Mouse (Mus musculus) layer of hippocampus, postnatal 25 days (tissue): ENCODE measurements around the gene Slc25a47. TPM values are rescaled to one million over a fixed set of nuclear protein-coding genes. Genes with fewer than 3 reads are reported as not detected.

ENCODE experiments used
- DNase-seq, 2 experiments: peaks; one replicate each; pipeline ENCODE4 v3.0.0; 2022; ENCODE audit warnings: mixed read lengths in 2 of 2, low spot score in 1 of 2; ENCODE audit errors: extremely low spot score in 1 of 2
- total RNA-seq, 2 experiments: library from RNA; stranded (reverse); gene quantifications; 2 replicates each; pipeline ENCODE4 v1.2.3; 2021

Slc25a47 gene
- total RNA-seq: 10 to 100 TPM in 1 of 2 experiments, 1 to 10 TPM in 1; 10.0 to 12.0 TPM

GRCm38 (mm10) chr12:108835840-108836409, at the start of gene Slc25a47, which contains the start of gene Slc25a29:
Gene Slc25a47 (plus strand): TSS chr12:108836046.
Gene Slc25a29 (minus strand): TSS chr12:108835883.
- peak; percentile 86 to 89 for DNase-seq

GRCm38 (mm10) chr12:108787329-108787728, 48.5 kb upstream of the Slc25a47 start:
- no peak for DNase-seq

- peak in 1 of 2 experiments; percentile 74 for DNase-seq
These were observed 43.7 kb upstream of the Slc25a47 start for GRCm38 (mm10) chr12:108792152-108792545.

- DNase-seq: peak; percentile 87 to 96
These were observed 43.0 kb upstream of the Slc25a47 start, which contains the start of gene Yy1 for GRCm38 (mm10) chr12:108792546-108793452. Gene Yy1 (plus strand): TSS chr12:108792973.

GRCm38 (mm10) chr12:108793453-108793941, 42.3 kb upstream of the Slc25a47 start:
- no peak for DNase-seq

- DNase-seq: peak; percentile 61 to 75
These were observed 41.7 kb upstream of the Slc25a47 start for GRCm38 (mm10) chr12:108794078-108794711.

GRCm38 (mm10) chr12:108794979-108795537, 40.8 kb upstream of the Slc25a47 start:
- DNase-seq: no peak

- no peak for DNase-seq
These were observed 34.2 kb upstream of the Slc25a47 start for GRCm38 (mm10) chr12:108801613-108802012.

- DNase-seq: no peak
These were observed 31.5 kb upstream of the Slc25a47 start for GRCm38 (mm10) chr12:108804388-108804787.

GRCm38 (mm10) chr12:108808465-108808864, 27.4 kb upstream of the Slc25a47 start:
- no peak for DNase-seq

- no peak for DNase-seq
These were observed 26.1 kb upstream of the Slc25a47 start for GRCm38 (mm10) chr12:108809771-108810170.

GRCm38 (mm10) chr12:108810309-108810708, 25.5 kb upstream of the Slc25a47 start:
- no peak for DNase-seq

- no peak for DNase-seq
These were observed 24.7 kb upstream of the Slc25a47 start for GRCm38 (mm10) chr12:108811133-108811532.

- no peak for DNase-seq
These were observed 23.4 kb upstream of the Slc25a47 start for GRCm38 (mm10) chr12:108812463-108812862.

- no peak for DNase-seq
These were observed 21.4 kb upstream of the Slc25a47 start for GRCm38 (mm10) chr12:108814470-108814869.

- no peak for DNase-seq
These were observed 19.3 kb upstream of the Slc25a47 start for GRCm38 (mm10) chr12:108816569-108816968.

- no peak for DNase-seq
These were observed 15.4 kb upstream of the Slc25a47 start for GRCm38 (mm10) chr12:108820461-108820860.

GRCm38 (mm10) chr12:108823036-108823435, 12.8 kb upstream of the Slc25a47 start:
- DNase-seq: no peak

- no peak for DNase-seq
These were observed 11.5 kb upstream of the Slc25a47 start for GRCm38 (mm10) chr12:108824225-108824874.
